Mouse (Mus musculus) midbrain, embryonic 15.5 days (tissue): ENCODE results near the gene Armc6. TPM values are rescaled to one million over a fixed set of nuclear protein-coding genes. Genes with fewer than 3 reads are reported as not detected.
A peak's percentile ranks its signal among the peaks of the same experiment; 100 is the strongest.

Experiments
- ATAC-seq: fragments of 200-750 bp; cut with Nextera tagmentation; replicated peaks from 2 replicates; pipeline ENCODE4 v1.8.0; 2017; ENCODE audit warnings: moderate TSS enrichment
- H3K27ac ChIP-seq: fragments of 300-500 bp; sonication (generic); 2 replicates; pipeline ENCODE4 v1.5.1; 2015; ENCODE audit warnings: mild to moderate bottlenecking, inconsistent platforms
- H3K27me3 ChIP-seq: fragments of 300-500 bp; sonication (generic); replicated peaks from 2 replicates; pipeline ENCODE4 v1.6.1; 2015; ENCODE audit warnings: inconsistent platforms
- H3K36me3 ChIP-seq: fragments of 300-500 bp; sonication (generic); replicated peaks from 2 replicates; pipeline ENCODE4 v1.6.1; 2015; ENCODE audit warnings: inconsistent platforms
- H3K4me1 ChIP-seq: fragments of 300-500 bp; sonication (generic); 2 replicates; pipeline ENCODE4 v1.6.1; 2015; ENCODE audit warnings: inconsistent platforms
- H3K4me2 ChIP-seq: fragments of 300-500 bp; sonication (generic); 2 replicates; pipeline ENCODE4 v1.6.1; 2015; ENCODE audit warnings: inconsistent platforms, mild to moderate bottlenecking, moderate library complexity
- H3K4me3 ChIP-seq: fragments of 300-500 bp; sonication (generic); 2 replicates; pipeline ENCODE4 v1.5.1; 2015; ENCODE audit warnings: mild to moderate bottlenecking, inconsistent platforms
- H3K9ac ChIP-seq: fragments of 300-500 bp; sonication (generic); 2 replicates; pipeline ENCODE4 v1.6.1; 2015; ENCODE audit warnings: mild to moderate bottlenecking, inconsistent platforms
- H3K9me3 ChIP-seq: fragments of 300-500 bp; sonication (generic); 2 replicates; pipeline ENCODE4 v1.6.1; 2016; ENCODE audit warnings: inconsistent platforms
- WGBS: fragments of 180-500 bp; shearing (Covaris S2); methylation state at CpG from one replicate; pipeline ENCODE4 v1.1.7; 2015; ENCODE audit warnings: mixed read lengths; 5-methylcytosine and 5-hydroxymethylcytosine counted together
- polyA plus RNA-seq: library from polyadenylated mRNA; unstranded; fragments of >200 nt; fragmentation: Nextera tagmentation; extraction: Ambion mirVana; gene quantifications from 2 replicates; pipeline ENCODE4 v1.2.1, GENCODE M21; 2015

Gene Armc6
- polyA plus RNA-seq, 1 experiment from 2014 or later, result 118 TPM

GRCm38 (mm10) chr8:70211275-70211674 is 23.0 kb downstream of the Armc6 start:
- peak overlapping the region; percentile 72; the same call in 1 of the 2 replicates for H3K27ac ChIP-seq
- no peak for ATAC-seq
- WGBS, result 69% methylated on average over 1 of the region's 1 CpGs

GRCm38 (mm10) chr8:70210538-70210937 is 23.7 kb downstream of the Armc6 start:
- Histone ChIP-seq H3K27me3 (peaks cover 12% of the 10 kb centered on the region), H3K27ac (no peak overlapping the region), H3K4me1 (peaks cover 23% of the 10 kb centered on the region), H3K4me3 (no peak overlapping the region), H3K9ac (no peak overlapping the region), H3K36me3 (no peaks in the 10 kb centered on the region), H3K4me2 (no peak overlapping the region; the same call in 1 of the 2 replicates), H3K9me3 (no peaks in the 10 kb centered on the region)
- WGBS, result 29% methylated on average over 8 of the region's 8 CpGs
- no peak for ATAC-seq

More at GRCm38 (mm10) chr8:70211275-70211674, 23.0 kb downstream of the Armc6 start:
- Histone ChIP-seq H3K4me2 (peak overlapping the region; percentile 92), H3K4me3 (peak overlapping the region; percentile 57), H3K9ac (peak overlapping the region; percentile 59), H3K27me3 (peaks cover 12% of the 10 kb centered on the region), H3K4me1 (peaks cover 23% of the 10 kb centered on the region), H3K9me3 (no peaks in the 10 kb centered on the region), H3K36me3 (no peaks in the 10 kb centered on the region)

GRCm38 (mm10) chr8:70208130-70208529 is 26.1 kb downstream of the Armc6 start:
- Histone ChIP-seq H3K9me3 (no peaks in the 10 kb centered on the region), H3K9ac (no peak overlapping the region), H3K36me3 (no peaks in the 10 kb centered on the region), H3K4me2 (no peak overlapping the region), H3K4me3 (no peak overlapping the region), H3K27me3 (peaks cover 12% of the 10 kb centered on the region), H3K4me1 (peaks cover 21% of the 10 kb centered on the region), H3K27ac (no peak overlapping the region)
- no peak for ATAC-seq
- 16% methylated on average over 1 of the region's 1 CpGs for WGBS

GRCm38 (mm10) chr8:70204757-70205156 is 29.5 kb downstream of the Armc6 start:
- H3K4me1 ChIP-seq, result no peaks in the 10 kb centered on the region
- no peak overlapping the region for H3K9ac ChIP-seq
- no peaks in the 10 kb centered on the region for H3K9me3 ChIP-seq
- no peak overlapping the region for H3K4me3 ChIP-seq
- WGBS, result 55% methylated on average over 1 of the region's 1 CpGs
- H3K27ac ChIP-seq, result no peak overlapping the region
- H3K27me3 ChIP-seq, result no peaks in the 10 kb centered on the region
- no peaks in the 10 kb centered on the region for H3K36me3 ChIP-seq
- H3K4me2 ChIP-seq, result no peak overlapping the region
- no peak for ATAC-seq

GRCm38 (mm10) chr8:70203072-70203471 is 31.2 kb downstream of the Armc6 start:
- WGBS, result 69% methylated on average over 4 of the region's 4 CpGs

GRCm38 (mm10) chr8:70201417-70201816 is 32.8 kb downstream of the Armc6 start:
- 88% methylated on average over 3 of the region's 3 CpGs for WGBS
- Histone ChIP-seq H3K4me3 (no peak overlapping the region), H3K36me3 (no peaks in the 10 kb centered on the region), H3K27me3 (no peaks in the 10 kb centered on the region), H3K4me2 (no peak overlapping the region), H3K9me3 (no peaks in the 10 kb centered on the region), H3K27ac (no peak overlapping the region), H3K9ac (no peak overlapping the region), H3K4me1 (no peaks in the 10 kb centered on the region)
- no peak for ATAC-seq

More at GRCm38 (mm10) chr8:70203072-70203471, 31.2 kb downstream of the Armc6 start:
- ATAC-seq, result no peak
- H3K27ac ChIP-seq, result no peak overlapping the region
- no peaks in the 10 kb centered on the region for H3K36me3 ChIP-seq
- no peaks in the 10 kb centered on the region for H3K4me1 ChIP-seq
- no peak overlapping the region for H3K9ac ChIP-seq
- H3K4me2 ChIP-seq, result no peak overlapping the region
- H3K27me3 ChIP-seq, result no peaks in the 10 kb centered on the region
- no peaks in the 10 kb centered on the region for H3K9me3 ChIP-seq
- H3K4me3 ChIP-seq, result no peak overlapping the region

- H3K27ac ChIP-seq, result no peak overlapping the region
- 0 out of 2 replicates have a peak, but pooled peaks have one; percentile 32 for ATAC-seq
- WGBS, result 76% methylated on average over 5 of the region's 5 CpGs
These were observed 34.1 kb downstream of the Armc6 start for GRCm38 (mm10) chr8:70200098-70200681.

GRCm38 (mm10) chr8:70197603-70198002 is 36.7 kb downstream of the Armc6 start:
- no peaks in the 10 kb centered on the region for H3K27me3 ChIP-seq
- H3K4me3 ChIP-seq, result no peak overlapping the region
- H3K4me1 ChIP-seq, result no peaks in the 10 kb centered on the region
- WGBS, result 37% methylated on average over 7 of the region's 7 CpGs
- H3K36me3 ChIP-seq, result no peaks in the 10 kb centered on the region
- ATAC-seq, result no peak
- no peaks in the 10 kb centered on the region for H3K9me3 ChIP-seq
- H3K9ac ChIP-seq, result no peak overlapping the region
- no peak overlapping the region for H3K4me2 ChIP-seq
- H3K27ac ChIP-seq, result no peak overlapping the region

More at GRCm38 (mm10) chr8:70200098-70200681, 34.1 kb downstream of the Armc6 start:
- no peaks in the 10 kb centered on the region for H3K36me3 ChIP-seq
- H3K4me1 ChIP-seq, result no peaks in the 10 kb centered on the region
- H3K9ac ChIP-seq, result no peak overlapping the region
- no peaks in the 10 kb centered on the region for H3K27me3 ChIP-seq
- H3K9me3 ChIP-seq, result no peaks in the 10 kb centered on the region
- H3K4me2 ChIP-seq, result no peak overlapping the region
- H3K4me3 ChIP-seq, result no peak overlapping the region

- Histone ChIP-seq H3K27me3 (no peaks in the 10 kb centered on the region), H3K27ac (no peak overlapping the region), H3K4me1 (no peaks in the 10 kb centered on the region), H3K36me3 (no peaks in the 10 kb centered on the region; the same call in 1 of the 2 replicates), H3K4me3 (no peak overlapping the region), H3K4me2 (no peak overlapping the region), H3K9me3 (no peaks in the 10 kb centered on the region), H3K9ac (no peak overlapping the region)
- WGBS, result 77% methylated on average over 2 of the region's 2 CpGs
- no peak for ATAC-seq
These were observed 38.5 kb downstream of the Armc6 start for GRCm38 (mm10) chr8:70195762-70196161.

- Histone ChIP-seq H3K4me2 (no peak overlapping the region), H3K9me3 (no peaks in the 10 kb centered on the region), H3K27me3 (no peaks in the 10 kb centered on the region), H3K4me1 (no peaks in the 10 kb centered on the region), H3K9ac (no peak overlapping the region), H3K27ac (no peak overlapping the region), H3K4me3 (no peak overlapping the region), H3K36me3 (no peaks in the 10 kb centered on the region; the same call in 1 of the 2 replicates)
- no peak for ATAC-seq
- 80% methylated on average over 3 of the region's 3 CpGs for WGBS
These were observed 40.1 kb downstream of the Armc6 start for GRCm38 (mm10) chr8:70194191-70194590.

- no peaks in the 10 kb centered on the region; the same call in 1 of the 2 replicates for H3K36me3 ChIP-seq
- WGBS, result 68% methylated on average over 5 of the region's 5 CpGs
- H3K27ac ChIP-seq, result no peak overlapping the region
- H3K4me2 ChIP-seq, result no peak overlapping the region
- H3K9me3 ChIP-seq, result no peaks in the 10 kb centered on the region
- ATAC-seq, result no peak
- no peak overlapping the region for H3K9ac ChIP-seq
- no peak overlapping the region for H3K4me3 ChIP-seq
- no peaks in the 10 kb centered on the region for H3K4me1 ChIP-seq
- H3K27me3 ChIP-seq, result no peaks in the 10 kb centered on the region
These were observed 41.0 kb downstream of the Armc6 start for GRCm38 (mm10) chr8:70193238-70193637.

- Histone ChIP-seq H3K4me3 (no peak overlapping the region), H3K36me3 (no peaks in the 10 kb centered on the region; the same call in 1 of the 2 replicates), H3K4me1 (no peaks in the 10 kb centered on the region), H3K9ac (no peak overlapping the region), H3K4me2 (no peak overlapping the region), H3K9me3 (no peaks in the 10 kb centered on the region), H3K27ac (no peak overlapping the region), H3K27me3 (no peaks in the 10 kb centered on the region)
- WGBS, result 79% methylated on average over 7 of the region's 7 CpGs
- no peak for ATAC-seq
These were observed 45.6 kb downstream of the Armc6 start for GRCm38 (mm10) chr8:70188707-70189106.

GRCm38 (mm10) chr8:70183194-70183593 is 51.1 kb downstream of the Armc6 start:
- Histone ChIP-seq H3K4me3 (no peak overlapping the region), H3K27ac (no peak overlapping the region), H3K4me1 (no peaks in the 10 kb centered on the region), H3K9ac (no peak overlapping the region), H3K4me2 (no peak overlapping the region), H3K36me3 (no peaks in the 10 kb centered on the region; the same call in 1 of the 2 replicates), H3K9me3 (no peaks in the 10 kb centered on the region), H3K27me3 (no peaks in the 10 kb centered on the region)
- WGBS, result 95% methylated on average over 4 of the region's 4 CpGs
- no peak for ATAC-seq
